Mouse (Mus musculus) urinary bladder, adult 18-20 months (tissue): ENCODE results near the gene Gm12695.
A peak's percentile ranks its signal among the peaks of the same experiment; 100 is the strongest.

Experiments used
- DNase-seq, 2 experiments: peaks; one replicate each; pipeline ENCODE4 v3.0.0; 2022; ENCODE audit warnings: low spot score in 2 of 2, mixed read lengths in 2 of 2

The Gm12695 gene

DNA sequence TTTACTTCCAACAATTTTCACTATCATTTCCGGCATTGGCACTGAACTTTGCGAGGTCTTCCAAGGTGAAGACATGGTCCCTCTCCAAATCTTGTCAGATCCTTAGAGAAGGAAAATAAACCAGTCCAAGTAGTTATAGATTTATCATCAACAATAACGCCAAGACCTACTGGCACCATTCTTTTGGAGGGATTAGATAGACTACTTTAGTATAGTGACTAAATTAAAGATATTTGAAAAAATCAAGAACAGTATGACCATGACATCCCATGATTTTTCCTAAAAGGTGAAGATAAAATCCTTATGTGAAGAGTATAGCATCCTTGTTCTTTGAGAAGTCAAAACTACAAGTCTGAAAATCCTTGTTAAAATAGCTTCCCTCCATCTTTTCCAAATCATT, at the start of gene Gm12695:
Gene Gm12695, minus strand, starts transcription at position 101 of the 400 bp plus-strand sequence.
- no peak for DNase-seq

DNA sequence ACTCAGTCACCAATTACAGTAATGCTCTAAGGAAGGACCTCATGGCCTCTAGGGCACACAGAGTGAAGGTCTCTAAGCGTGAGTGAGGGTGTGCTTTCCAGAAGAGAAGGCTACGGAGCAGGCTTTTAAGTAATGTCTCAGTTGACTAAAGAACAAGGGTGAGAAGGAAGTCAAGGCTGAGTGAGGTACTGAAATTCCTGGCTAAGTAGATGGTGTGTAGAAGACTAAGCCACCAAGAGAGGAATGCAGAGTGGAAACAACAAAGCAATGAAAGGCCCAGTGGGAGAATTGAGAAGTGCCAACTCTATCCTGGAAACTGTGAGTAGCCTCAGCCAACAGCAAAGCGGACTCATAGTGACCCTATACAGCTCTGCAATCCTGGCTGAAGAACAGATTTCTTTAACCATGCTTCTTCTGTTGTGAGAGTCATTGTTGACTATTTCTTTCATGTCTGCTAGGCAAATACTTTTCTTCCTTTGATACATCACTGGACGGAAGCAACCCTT, 40.6 kb upstream of the Gm12695 start:
- DNase-seq, result no peak

DNA sequence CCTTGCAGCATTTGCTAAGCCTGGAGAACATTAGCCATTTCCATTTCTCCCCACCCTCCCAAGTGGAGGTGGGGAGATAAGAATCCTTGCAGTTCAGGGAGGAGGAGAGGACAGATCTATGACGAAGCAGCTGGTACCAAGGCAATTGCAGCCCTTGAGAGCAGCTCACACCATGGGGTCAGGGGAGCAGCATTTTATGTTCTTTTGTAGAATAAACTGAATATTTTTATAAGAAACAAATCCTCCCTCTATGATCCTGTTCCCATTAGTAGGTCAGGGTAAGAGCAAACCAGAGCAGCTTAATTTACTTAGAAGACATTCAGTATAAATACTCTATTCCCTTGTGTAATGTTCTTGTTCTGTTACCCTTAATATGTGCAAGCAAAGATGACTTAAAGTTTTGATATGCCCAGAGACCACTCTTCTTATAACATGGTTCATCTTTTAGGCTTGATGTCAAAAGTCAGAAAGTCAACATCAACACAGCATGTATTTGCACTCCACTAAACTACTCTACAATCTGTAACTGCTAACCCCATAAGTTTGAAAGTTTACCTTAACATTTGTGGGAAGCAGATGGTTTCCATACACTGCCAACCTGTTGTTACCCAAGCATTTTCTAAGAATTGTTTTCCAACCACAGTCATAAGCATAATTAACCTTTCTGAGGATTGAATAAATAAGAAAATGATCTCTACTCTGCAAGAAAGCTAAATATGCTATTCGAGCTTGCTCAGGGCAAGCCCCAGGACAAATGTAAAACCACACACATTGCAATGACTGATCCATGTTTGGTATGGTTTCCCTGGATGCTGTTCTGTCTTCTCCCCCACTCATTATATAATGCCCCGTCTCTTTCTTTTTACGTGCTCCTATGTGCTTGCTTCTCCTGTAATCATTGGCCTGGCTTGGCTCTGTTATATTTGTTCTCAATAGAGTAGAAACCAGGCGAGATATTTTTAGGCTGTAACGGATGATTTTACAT, 22.1 kb upstream of the Gm12695 start:
- no peak for DNase-seq

DNA sequence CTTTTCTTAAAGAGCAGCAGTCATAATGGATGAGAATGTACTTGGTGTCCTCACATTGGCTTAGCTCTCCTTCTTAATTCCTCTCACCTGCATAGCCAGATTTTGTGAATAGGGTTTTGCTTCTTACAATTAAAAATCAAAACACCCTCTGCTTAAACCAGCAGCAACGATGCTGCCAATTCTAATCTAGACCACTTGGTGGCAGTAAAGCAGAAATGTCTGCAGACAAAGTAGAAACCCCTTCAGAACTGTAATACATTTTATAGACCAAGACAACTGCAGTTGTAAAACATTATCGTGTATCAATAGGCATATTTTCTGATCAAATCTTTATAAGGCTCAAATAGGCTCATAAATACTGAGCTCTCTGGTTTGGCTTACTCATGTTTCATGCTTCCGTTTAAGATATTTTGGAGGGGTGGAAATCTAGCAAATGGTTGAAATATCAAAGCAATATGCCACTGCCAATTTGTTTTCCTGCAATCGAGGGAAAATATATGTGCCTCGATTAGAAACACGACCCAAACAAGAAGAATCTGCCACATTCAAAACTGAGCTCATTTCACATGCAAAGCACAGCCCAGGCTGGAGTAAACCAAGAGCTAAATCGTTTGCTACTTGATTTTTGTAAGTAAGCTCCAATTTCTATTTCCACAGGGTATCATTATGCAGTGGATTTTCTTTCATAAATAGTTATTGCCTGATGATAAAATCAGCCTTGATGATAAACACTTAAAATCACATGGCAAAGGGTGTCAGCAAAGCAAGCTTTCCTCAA, 14.6 kb upstream of the Gm12695 start:
- DNase-seq, result no peak

DNA sequence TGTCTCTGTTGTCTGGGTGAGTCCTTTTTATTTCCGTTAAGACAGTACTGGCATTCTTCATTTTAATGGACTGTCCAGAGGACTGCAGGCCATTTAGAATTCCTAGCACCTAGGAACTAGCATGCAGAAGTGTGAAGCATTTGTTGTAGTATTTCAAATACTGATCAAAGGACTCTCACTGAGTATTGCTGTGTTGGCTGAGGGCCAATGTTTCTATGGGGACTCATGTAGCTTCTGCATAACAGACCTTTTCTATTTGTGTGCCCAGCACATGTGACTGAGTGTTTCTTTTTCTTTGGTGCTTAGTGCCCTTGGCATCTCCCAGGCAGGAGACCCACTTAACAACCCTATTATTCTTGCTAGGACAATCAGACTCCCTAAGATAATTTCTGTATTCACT, 12.6 kb upstream of the Gm12695 start:
- no peak for DNase-seq

DNA sequence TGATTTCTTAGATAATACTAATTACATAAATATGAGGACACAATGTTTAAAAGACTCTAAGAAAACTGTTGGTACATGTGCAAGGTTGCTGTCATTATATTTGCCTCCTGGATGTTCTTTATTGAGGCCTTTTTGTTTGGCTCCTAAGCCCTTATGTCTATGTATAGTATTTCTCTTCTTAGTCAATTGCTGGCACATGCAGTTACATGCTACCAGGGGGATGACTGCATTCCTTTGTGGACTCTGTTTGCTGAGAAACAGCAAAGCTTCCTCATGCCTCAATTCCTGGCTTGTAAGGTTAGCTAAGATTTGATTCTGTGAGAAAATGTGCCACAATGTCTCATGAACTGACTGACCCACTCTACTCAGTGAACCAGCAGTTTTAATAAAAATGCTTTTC, 6.3 kb upstream of the Gm12695 start:
- DNase-seq, result no peak

DNA sequence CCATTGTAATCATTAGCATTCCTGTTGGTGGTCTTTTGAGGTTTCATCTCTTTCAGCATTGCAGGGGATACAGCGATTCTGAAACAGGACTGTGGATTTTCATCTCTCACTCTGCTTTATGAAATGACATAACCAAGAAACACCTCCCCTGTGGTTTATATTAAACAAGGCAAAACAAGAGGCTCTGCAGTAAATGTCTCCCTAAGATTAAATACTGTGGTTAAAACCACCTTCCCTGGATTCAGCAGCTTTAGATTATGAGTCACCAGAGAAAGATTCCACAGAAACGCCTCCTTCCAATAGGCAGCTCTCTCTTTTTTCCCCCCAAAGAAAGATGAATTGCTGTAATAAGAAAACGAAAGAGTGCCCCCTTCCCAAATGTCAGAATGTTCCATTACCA, 4.9 kb upstream of the Gm12695 start:
- no peak for DNase-seq

DNA sequence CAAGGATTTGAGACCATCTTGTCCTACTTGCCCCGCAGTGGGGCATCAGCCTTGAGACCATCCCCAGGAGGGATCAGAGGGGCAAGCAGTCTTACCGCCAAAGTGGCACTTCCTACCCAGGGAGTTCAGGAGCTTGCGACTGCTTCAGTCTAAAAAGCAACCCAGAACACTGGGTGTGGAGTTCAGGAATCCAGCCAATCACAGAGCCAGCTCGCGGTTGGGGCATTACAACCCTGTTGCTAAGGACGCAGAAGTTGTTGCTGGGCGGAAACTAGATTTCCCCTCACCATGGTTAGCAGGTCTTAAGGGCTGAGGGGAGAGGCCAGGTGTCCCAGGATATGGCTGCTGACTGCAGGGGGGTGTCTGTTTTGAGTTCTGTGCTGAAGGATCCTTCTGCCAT, 1.6 kb upstream of the Gm12695 start:
- no peak for DNase-seq

DNA sequence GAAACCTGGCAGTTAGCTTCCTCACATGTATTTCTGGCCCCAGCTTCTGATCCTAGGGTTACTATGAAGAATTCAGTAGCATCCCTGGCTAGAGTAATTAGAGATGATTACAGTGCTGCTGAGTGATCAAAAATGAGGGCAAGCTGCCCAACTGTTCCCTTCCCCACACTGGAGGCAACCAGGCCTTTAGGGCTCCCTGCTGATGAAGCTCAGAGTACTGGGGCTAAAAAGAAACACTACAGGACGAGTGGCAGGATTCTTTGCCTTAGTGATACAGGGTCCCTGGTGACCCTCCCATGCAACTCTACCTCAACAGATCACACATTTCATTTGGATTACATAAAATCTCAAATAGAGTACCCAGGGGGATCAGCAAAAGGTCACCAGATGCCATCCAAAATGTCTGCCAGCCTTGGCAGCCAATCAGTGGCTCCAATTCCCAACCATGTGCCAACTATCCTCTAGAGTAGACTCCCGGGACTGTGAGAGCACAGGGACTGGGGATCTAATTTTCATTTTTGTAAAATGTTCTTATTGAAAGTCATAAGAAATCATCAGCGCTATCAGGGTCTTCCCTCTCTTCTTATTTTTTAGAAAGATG, 11.9 kb downstream of the Gm12695 start:
- DNase-seq, result no peak

DNA sequence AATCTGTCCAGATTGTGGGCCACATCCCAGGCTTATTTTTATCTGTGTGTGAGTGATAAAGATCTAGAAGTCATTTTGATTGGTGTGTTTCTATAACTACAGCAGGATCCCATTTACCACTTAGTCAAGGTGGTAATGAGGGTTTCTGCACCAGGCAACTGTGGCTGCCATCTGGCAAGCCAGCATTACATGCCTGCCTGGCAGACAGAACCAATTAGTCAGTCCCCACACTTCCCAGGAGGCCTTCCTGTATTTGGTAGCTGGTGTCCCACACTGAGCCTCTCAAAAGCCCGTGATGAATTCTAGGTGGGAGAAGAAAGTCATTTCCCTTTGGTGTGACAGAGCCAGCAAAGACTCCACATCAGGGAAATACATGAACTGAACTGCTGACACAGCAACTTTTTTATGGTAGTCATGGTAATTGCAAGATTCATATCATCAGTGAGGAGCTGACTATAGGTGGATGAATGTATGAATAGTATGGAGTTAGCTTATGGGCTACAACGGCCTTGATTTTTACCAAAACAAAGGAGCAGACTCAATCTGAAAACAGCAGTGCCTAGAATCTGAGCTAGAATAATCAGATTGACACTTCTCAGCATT, 18.5 kb downstream of the Gm12695 start:
- DNase-seq, result no peak

DNA sequence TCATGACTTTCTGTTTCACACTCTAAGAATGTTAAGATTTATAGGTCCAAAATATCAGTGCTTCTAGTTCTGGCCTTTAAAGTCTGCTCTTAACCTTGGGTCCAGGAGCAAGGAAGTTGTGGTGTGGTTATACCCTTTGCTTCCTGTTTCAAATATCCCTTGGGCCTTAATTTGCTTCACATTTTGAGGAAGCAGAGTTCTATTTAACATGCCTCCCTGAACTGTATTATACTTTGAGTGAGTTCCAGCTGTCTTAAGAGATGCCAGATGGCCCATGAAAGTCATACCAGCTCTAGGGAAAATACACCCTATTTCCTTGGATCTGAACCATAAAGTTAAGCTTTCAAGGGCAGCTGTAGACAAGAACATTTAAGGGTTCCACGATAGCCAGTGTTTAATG, 33.0 kb downstream of the Gm12695 start:
- DNase-seq, result no peak

DNA sequence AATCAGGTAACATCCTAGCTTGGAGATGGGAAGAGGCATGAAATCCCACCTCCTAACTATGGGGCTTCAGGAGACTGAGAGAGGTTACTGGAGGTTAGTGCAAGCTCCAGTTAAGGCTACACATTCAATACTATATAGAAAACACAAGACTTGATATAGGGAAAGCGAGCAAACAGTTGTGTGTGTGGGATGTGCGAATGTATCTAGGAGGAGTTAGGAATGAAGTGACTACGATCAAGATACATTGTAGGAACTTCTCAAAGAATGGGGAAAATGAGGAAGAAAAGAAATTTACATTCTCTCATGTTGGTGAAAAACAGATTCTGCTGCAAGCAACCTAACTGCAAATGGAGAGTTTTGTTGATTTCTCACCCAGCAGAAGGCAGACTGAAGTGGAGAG, 44.5 kb downstream of the Gm12695 start:
- no peak for DNase-seq

DNA sequence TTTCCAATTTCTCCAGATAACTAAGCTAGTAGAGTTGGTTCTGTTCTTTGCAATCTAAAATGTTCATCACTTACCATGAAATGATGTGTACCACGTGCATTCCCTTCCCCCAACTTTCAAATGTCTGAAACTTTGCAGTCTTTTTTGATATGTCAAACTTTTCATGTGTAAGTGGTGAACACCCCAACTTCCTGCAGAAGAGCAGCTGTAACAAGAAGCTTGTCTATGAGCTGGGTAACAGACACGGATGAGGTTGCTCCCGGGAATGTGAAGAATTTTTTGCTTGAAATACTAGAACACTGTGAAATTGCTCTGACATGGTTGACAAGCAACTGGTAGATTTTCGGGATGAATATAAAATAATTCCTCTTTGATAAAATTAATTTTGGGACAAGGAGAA, 55.7 kb downstream of the Gm12695 start:
- no peak for DNase-seq

DNA sequence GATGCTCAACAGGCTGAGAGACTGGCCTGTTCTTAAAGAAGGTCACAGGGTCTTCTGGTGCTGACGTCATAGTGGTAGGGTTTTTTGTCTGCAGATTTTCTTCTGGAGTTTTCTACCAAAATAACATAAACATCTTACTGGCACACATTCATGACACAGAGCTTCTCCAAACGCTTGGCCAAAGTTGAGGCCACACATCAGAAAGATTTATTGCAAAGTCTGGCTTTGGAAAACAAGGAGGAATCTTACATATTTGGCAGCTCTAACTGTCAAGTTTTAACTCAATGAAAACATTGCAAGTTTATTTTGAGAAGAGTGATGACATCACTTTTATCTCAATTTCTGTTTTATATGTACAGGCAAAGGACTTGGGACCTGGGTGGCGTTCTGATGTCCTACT, 56.8 kb downstream of the Gm12695 start:
- DNase-seq, result no peak

DNA sequence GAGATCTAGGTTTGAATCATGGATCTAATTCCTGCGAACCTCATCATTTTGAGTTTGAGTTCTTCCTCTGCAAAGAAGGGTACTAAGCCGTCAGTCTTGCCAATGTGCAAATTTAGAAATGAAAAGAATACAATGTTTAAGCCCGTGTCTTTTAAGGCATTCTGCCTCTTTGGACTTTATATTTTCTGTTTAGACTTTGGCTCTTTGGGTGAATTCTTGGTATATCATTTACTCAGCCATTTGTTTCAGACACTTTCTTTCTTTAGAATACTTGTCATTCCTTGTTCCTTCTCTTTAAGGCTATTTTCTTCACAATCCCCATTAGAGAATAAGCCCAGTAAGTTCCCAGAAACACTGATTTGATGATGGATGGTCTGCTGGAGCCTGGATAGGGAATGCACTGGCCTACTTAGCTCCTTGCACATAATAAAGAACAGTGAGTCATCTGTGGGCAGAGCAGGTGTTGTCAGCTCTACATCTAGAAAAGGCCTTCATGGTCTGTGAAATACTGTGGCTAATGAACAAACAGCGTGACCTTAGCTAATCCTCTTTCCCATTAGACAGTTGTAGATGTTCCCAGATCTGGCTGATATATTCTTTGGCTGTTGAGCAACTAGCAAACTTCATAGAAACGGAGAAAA, 59.5 kb downstream of the Gm12695 start:
- peak in 1 of 2 experiments; percentile 3 for DNase-seq

DNA sequence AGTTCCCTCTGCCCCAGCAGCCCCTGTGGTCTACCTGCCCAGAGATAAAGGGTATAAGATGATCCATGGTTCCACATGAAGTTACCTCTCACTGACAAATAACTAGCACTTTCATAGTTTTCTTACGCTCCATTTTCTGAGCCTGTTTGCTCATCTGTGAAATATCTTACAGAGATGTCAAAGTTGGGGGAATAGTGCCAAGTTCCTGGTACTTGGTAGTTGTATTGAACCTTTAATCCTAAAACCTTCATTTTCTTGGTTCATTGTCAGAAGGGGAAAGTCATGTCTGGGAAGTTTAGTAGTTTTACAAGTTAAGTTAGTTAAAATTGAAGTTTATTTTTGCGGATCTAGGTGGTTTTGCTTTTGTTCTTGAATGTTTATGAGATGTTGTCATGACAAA, 62.7 kb downstream of the Gm12695 start:
- no peak for DNase-seq

DNA sequence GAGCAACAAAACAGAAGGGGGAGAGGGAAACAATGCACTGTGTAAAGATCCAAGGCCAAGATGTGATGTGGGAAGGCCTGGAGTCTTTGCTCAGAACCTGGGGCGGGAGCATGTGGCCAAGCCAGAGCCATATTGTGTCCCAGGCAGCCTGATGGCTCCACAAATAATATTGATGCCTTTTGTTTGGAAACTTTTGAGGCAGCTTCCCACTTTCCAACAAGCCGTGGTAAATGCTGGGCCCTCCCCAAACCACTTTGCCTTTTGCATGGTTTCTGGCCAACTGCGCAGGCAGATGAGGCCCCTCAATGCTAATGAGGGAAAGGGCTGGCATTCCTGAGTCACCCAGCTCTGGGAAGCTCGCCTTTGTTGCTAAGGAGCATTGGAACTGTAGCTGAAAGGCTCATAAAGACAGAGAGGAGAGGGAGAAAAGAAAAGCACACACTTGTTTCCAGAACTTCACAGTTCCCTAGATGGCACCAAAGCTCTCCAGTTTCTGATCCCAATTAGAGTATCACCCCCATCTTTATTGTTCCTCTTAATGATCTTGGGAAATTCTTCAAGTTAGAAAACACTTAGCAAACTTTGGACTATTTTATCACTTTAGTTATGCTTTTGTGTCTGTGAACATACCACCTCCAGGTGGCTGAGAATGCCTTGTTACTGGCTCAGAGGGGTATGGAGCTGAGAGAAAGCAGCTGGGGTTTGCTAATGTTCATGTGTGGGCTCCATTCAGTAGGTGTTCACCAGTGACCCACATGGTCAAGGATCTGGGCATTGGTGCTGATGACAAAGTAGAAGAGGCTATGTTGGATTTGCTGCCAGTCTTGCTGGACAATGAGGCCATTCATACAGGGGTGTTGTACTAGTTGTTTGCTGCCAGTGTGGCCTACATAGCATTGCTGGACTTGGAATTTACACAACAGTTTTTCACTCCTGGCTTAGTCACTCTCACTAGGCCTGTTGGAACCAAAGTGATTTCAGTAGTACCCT, 65.7 kb downstream of the Gm12695 start:
- DNase-seq, result no peak

DNA sequence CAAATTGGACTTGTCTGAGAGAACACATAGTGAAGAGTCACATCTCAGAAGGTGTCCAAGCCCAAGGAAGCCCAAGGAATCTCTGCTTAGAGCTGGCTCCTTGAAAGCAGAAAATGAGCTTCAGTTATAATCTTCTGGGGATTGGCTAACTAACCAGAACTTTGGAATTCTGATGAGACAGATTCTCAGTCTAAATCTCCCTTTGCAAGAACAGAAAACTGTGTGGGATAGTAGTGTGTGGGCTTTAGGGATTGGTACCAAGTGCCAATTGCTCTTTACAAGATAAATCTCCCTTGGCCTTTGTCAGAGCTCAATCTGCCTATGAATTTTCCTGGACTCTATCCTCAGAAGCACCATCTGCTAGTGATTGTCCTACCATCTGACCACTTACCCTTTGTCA, 66.5 kb downstream of the Gm12695 start:
- no peak for DNase-seq

DNA sequence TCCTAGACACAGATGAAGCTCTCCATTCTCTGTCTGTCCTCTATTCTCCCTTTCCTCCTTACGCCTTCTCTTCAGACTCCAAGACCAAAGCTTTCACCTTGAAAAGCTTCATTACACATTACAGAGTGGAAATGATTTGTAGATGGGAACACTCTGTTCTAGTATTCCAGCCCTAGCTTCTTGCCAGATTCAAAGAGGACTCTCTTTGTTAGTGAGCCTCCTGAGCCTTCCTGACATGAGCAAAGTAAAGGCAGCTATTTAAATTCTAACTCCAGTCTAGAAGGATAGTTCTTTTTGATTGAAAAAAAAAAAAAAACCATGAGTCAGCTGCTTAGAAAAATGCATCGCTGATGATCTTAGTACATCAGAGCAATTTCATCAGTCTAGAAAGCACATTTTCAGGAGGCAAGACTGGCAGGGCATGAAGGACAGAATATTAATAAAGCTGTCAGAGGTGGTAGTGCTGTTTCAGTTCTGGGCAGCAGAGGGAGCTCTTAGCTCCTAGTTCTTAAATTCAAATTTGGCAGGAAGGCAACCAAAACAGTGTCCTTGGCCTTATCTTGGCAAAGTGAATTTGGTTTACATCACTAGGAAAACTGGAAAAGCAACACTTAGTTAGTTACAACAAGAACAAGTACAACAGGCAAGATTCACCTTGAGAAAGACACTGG, 79.6 kb downstream of the Gm12695 start:
- DNase-seq, result peak in 1 of 2 experiments; percentile 11

DNA sequence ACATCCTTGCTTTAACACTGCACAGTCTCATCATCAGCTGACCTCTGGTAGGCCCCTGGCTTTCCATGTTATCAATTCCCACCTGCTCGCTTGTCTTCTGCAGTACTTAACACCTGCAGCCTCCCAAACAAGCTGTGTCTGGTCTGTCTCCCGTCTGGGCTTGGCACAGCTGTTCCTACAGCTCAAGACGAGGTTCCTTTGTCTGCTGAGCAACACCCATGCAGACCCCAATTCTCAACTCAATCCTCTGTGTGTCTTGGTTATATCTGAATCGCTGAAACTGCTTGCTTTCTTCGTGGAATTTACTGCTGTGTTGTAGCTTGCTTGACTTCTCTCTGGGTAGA, 86.8 kb downstream of the Gm12695 start:
- no peak for DNase-seq
